Mouse (Mus musculus): Measurements from ENCODE around the gene Ubxn2a. TPM values are rescaled to one million over a fixed set of nuclear protein-coding genes. Genes with fewer than 3 reads are reported as not detected.

Ubxn2a gene
- polyA plus RNA-seq, 1 experiment from 2014 or later, result 25.7 TPM

DNA sequence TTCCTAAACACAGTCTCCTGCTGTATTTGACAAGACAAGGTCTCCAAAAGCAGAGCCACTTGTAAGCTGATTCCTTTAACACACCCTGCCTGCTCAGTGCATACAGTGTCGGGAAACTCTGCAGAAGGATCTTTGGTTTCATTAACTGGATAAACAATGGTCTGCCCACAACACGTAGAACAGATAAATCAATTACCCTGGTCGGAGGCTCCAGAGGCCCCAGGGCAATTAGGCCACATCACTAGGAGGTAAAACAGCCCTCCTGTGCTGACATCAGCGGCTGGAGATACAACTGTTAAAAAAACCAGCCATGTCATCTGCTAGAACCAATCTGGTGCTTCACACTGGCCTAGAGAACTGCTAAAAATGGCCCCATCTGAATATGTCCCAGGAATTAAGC lies 70.5 kb downstream of the Ubxn2a start:
- H3K4me3 ChIP-seq (ENCODE audit: inconsistent target), result no peak overlapping the region
- no peak overlapping the region for H3K27ac ChIP-seq

More for the DNA sequence above, 70.5 kb downstream of the Ubxn2a start:
- H3K36me3 ChIP-seq (ENCODE audit: inconsistent target), result peaks cover 53% of the 10 kb centered on the region
- WGBS (ENCODE audit: missing documents), result 95% methylated on average over 4 of the region's 4 CpGs
- H3K79me2 ChIP-seq (ENCODE audit: inconsistent target), result peaks cover 18% of the 10 kb centered on the region

Other genes starting within 250 kb of the Ubxn2a start
- gene Fam228a, start 169.3 kb downstream of the Ubxn2a start, polyA plus RNA-seq (2018), result not detected in 3 replicates
- 0.16 TPM in 1 of 3 replicates, not detected in the others for gene Pfn4, start 138.7 kb downstream of the Ubxn2a start, polyA plus RNA-seq (2018)
- 0.11 TPM in 1 of 3 replicates, not detected in the others for gene Fam228b, start 138.4 kb downstream of the Ubxn2a start, polyA plus RNA-seq (2018)
- 67.0 to 113 TPM (median 95.3 TPM) in 3 replicates for gene Sf3b6, start 90.2 kb downstream of the Ubxn2a start, polyA plus RNA-seq (2018)
- gene Fkbp1b, start 66.1 kb downstream of the Ubxn2a start, polyA plus RNA-seq (2018), result 20.7 to 32.7 TPM (median 26.6 TPM) in 3 replicates
- 3.4 to 8.2 TPM (median 3.6 TPM) in 3 replicates for gene Wdcp, start 64.4 kb downstream of the Ubxn2a start, polyA plus RNA-seq (2018)
- 0.16 to 0.47 TPM (median 0.25 TPM) in 3 replicates for gene Mfsd2b, start 33.3 kb downstream of the Ubxn2a start, polyA plus RNA-seq (2018)
- 8.1 to 11.5 TPM (median 10.4 TPM) in 3 replicates for gene Atad2b, start 9.6 kb upstream of the Ubxn2a start, polyA plus RNA-seq (2018)